Mouse (Mus musculus): ENCODE measurements at regions not wholly inside any gene's neighbourhood (a gene's known extent, or its start where the extent isn't known, plus 50 kb on each side); places are given as distances from the start of the nearest gene placed in this dataset.

DNA sequence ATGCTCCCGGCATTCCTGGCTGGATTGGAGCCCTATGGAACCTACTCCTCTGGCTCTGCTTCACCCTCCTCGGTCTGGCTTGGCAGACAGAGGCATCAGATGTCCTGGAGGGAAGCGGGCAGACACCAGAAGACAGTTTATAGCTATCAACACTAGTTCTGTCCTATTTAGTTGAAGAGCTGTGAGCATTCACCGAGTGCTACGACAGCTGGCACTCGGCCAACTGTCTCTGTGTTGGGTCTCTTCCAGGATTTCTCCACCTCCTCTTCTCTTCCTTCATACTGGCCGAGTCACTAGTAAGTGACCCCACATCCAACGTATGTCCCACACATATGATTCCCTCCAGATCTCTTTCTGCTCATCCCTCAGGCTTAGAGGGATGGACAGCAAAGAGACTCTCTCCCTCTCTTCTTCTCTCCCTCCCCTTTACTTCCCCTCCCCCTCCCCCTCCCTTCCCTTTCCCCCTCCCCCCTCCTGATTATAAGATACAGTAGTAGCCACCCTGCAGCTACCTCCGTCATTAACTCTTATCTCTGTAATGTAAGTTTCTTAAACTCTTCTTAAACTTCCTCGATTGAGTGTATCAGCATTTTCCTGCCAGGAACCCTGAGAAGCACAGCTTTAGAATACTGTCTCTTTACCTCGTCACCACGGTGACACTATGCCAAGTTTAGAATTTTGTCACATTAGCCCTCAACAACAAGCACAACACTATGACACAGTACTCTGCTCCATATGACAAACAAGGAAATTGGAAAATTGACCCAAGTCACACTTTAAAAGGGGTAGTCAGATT, 68.1 kb upstream of the Dab2 start:
- TF ChIP-seq GATA4 (IDR thresholded peaks at IDR 0.05; ENCODE audit: insufficient replicate concordance, low read length), result no peak

DNA sequence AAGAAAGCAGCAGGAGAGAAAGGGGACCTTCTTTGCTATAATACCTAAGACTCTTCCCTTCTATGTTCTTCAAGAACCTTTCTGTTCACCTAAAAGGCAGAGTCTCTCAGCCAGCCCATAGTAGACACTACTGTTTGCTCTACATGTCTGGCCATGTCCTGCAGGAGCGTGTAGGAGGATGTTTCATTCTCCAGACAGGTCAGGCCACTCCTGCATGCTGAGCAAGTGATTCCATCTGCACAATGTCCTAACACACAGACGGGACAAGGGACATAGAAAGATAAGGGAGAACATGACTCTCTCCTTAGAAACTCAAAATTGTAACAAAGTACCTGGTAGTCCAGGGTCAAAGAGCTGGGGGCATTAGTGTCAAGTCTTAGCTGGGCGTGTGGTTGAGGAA, 66.0 kb upstream of the Dab2 start:
- TF ChIP-seq GATA4 (IDR thresholded peaks at IDR 0.05; ENCODE audit: insufficient replicate concordance, low read length), result no peak

- no peak for TF ChIP-seq GATA4 (IDR thresholded peaks at IDR 0.05; ENCODE audit: insufficient replicate concordance, low read length)
Measured at GRCm38 (mm10) chr15:6236583-6236982, 63.0 kb upstream of the Dab2 start.

DNA sequence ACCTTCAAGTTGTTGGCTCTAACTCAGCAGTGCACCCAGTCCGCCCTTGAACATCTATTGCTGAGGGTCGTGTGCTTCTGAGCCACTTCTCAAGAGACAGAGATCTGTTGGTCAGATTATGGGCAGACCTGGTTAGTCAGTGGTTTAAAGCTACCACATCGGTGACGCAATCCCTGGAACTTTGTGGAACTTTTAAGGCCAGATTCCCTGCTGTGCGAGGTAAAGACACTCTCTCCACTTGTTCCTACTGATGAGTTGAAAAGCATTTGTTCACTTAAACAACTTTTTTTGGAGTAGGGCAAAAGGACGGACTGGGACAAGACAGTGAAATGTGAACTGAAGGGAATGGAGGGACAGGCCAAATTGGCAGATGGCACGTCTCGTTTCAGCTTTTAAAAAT, 61.9 kb upstream of the Dab2 start:
- TF ChIP-seq GATA4 (IDR thresholded peaks at IDR 0.05; ENCODE audit: insufficient replicate concordance, low read length), result no peak

DNA sequence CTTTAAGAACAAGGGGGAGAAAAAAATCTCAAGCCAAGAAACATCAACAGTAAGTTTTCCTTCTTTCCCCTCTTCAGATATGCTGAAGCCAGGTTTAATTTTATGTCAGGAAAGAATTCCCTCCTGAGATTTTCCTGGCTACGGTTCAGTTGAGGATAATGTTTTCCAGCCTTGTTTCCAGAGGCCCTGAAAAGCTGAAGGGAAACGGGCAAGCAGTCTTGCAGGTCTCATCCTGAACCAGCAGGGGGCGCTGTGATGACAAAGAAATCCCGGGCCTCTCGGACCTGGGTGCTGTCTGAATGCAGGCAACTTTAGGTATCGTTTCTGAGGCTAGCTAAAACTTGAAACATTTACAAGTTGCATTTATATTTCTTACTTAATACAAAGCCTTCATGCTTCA, 61.5 kb upstream of the Dab2 start:
- no peak for TF ChIP-seq GATA4 (IDR thresholded peaks at IDR 0.05; ENCODE audit: insufficient replicate concordance, low read length)

DNA sequence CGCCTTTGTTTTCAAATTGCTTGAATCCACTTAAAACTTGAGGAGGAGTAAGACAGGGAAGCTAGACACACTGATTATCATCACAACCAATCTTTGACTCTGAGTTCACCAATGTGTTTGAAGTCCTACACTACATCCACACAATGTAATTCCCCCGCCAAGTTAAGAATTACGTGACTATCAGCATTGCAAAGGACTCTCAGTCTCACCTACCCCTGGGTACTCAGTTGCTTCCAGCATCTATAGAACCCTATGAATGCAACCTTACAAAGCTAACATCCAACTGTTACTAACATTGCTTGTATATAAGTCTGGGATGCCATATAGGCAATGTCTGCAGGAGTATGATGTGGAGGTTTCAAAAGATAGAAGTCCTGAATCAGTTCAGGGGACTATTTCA, 60.8 kb upstream of the Dab2 start:
- TF ChIP-seq GATA4 (IDR thresholded peaks at IDR 0.05; ENCODE audit: insufficient replicate concordance, low read length), result no peak

GRCm38 (mm10) chr15:6242132-6242531, 57.5 kb upstream of the Dab2 start:
- TF ChIP-seq GATA4 (IDR thresholded peaks at IDR 0.05; ENCODE audit: insufficient replicate concordance, low read length), result peak; percentile 88

- TF ChIP-seq GATA4 (IDR thresholded peaks at IDR 0.05; ENCODE audit: insufficient replicate concordance, low read length), result no peak
Measured at GRCm38 (mm10) chr15:6244401-6244800, 55.2 kb upstream of the Dab2 start.

DNA sequence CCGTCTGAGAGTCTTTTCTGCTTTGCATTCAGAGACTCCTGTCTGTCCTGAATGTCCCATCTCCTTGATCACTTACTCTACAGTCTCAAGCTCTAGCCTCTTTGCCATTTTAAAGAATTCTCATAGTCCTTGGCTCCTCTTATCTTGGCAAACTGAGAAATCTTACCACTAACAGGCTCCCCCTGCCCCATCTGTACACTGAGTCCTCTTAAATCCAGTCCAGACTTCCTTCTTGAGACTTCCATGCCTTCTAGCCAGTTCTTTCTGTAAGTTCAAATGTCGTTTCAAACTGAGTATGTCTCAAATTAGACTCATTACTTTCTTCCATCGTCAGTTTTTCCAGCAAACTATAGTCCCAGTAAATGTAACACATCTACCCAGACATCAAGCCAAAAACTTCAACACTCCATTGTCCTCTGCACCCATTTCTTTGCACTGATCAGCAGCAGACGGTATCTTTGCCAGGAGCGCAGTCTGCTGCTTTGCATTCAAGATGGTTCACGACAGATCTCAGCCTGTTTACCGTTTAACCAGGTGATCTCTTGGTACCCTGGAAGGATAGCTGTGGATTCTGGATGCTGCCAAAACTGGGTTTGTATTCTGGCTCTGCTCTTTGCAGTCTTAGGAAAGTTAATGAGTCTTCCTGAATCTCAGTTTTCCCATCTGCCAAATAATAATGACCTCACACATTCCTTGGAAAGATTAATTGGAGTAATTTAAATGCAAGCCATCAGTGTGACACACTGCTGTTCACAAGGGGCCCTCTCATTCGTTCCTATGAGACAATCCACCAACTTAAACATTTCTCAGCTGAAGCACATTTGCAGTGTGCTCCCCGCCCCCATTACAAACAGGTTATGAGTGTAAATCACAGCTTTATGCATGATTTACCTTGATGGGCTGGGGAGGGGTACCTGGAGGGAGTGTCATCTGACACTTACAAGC, 53.4 kb upstream of the Dab2 start:
- TF ChIP-seq GATA4 (IDR thresholded peaks at IDR 0.05; ENCODE audit: insufficient replicate concordance, low read length), result no peak

- TF ChIP-seq GATA4 (IDR thresholded peaks at IDR 0.05; ENCODE audit: insufficient replicate concordance, low read length), result peak; percentile 99
Measured at GRCm38 (mm10) chr15:6248470-6248869, 51.1 kb upstream of the Dab2 start.
